Mouse (Mus musculus) forebrain, postnatal 0 days (tissue): ENCODE measurements at regions not wholly inside any gene's neighbourhood (a gene's known extent, or its start where the extent isn't known, plus 50 kb on each side); places are given as distances from the start of the nearest gene placed in this dataset.

Source experiments
- ATAC-seq: fragments of 200-750 bp; cut with Nextera tagmentation; 2 replicates; pipeline ENCODE4 v1.8.0; 2017; ENCODE audit warnings: mild to moderate bottlenecking, moderate library complexity
- DNase-seq: peaks from one replicate; pipeline ENCODE4 v3.0.0-alpha.2; 2015
- H3K27ac ChIP-seq: fragments of 300-500 bp; sonication (generic); 2 replicates; pipeline ENCODE4 v1.5.1; 2014; ENCODE audit warnings: low read depth, mild to moderate bottlenecking, antibody characterized with exemption, low read length, moderate library complexity, mixed read lengths
- H3K27me3 ChIP-seq: fragments of 300-500 bp; sonication (generic); 2 replicates; pipeline ENCODE4 v1.6.1; 2014; ENCODE audit warnings: mild to moderate bottlenecking, low read length, mixed read lengths; ENCODE audit not compliant: insufficient read depth
- H3K36me3 ChIP-seq: fragments of 300-500 bp; sonication (generic); 2 replicates; pipeline ENCODE4 v1.6.1; 2014; ENCODE audit warnings: mild to moderate bottlenecking, moderate library complexity; ENCODE audit not compliant: insufficient read depth
- H3K4me1 ChIP-seq: fragments of 300-500 bp; sonication (generic); 2 replicates; pipeline ENCODE4 v1.6.1; 2014; ENCODE audit warnings: antibody characterized with exemption; ENCODE audit not compliant: insufficient read depth
- H3K4me2 ChIP-seq: fragments of 300-500 bp; sonication (generic); 2 replicates; pipeline ENCODE4 v1.6.1; 2014; ENCODE audit warnings: low read depth, mild to moderate bottlenecking, moderate library complexity
- H3K4me3 ChIP-seq: fragments of 300-500 bp; sonication (generic); 2 replicates; pipeline ENCODE4 v1.5.1; 2014; ENCODE audit warnings: low read depth, low read length, mixed read lengths
- H3K9ac ChIP-seq: fragments of 300-500 bp; sonication (generic); 2 replicates; pipeline ENCODE4 v1.6.1; 2014; ENCODE audit warnings: mild to moderate bottlenecking
- H3K9me3 ChIP-seq: fragments of 300-500 bp; sonication (generic); 2 replicates; pipeline ENCODE4 v1.6.1; 2016; ENCODE audit warnings: low read length
- CTCF ChIP-seq: sonication (generic); IDR thresholded peaks from 2 replicates; pipeline ENCODE4 v1.5.1; 2016; ENCODE audit warnings: antibody characterized with exemption, control low read depth, low read depth
- WGBS: fragments of 180-500 bp; shearing (Covaris S2); extraction: QIAGEN DNeasy Blood & Tissue Kit; methylation state at CpG from one replicate; pipeline ENCODE4 v1.1.7; 2014; 5-methylcytosine and 5-hydroxymethylcytosine counted together

GRCm38 (mm10) chr2:75481863-75482262 lies 177.2 kb upstream of the Hnrnpa3 start:
- H3K4me1 ChIP-seq = no peaks in the 10 kb centered on the region
- no peaks in the 10 kb centered on the region for H3K36me3 ChIP-seq
- no peak overlapping the region for H3K9ac ChIP-seq
- no peak for TF ChIP-seq CTCF
- H3K9me3 ChIP-seq = no peaks in the 10 kb centered on the region
- H3K27me3 ChIP-seq = no peaks in the 10 kb centered on the region
- peak; percentile 56; the same call in 1 of the 2 replicates for ATAC-seq
- H3K4me3 ChIP-seq = no peak overlapping the region
- no peak for DNase-seq
- H3K27ac ChIP-seq = no peak overlapping the region
- no peak overlapping the region for H3K4me2 ChIP-seq
- 40% methylated on average over 8 of the region's 8 CpGs for WGBS

GRCm38 (mm10) chr2:75482484-75482883 lies 176.6 kb upstream of the Hnrnpa3 start:
- Histone ChIP-seq H3K4me1 (no peaks in the 10 kb centered on the region), H3K4me3 (no peak overlapping the region), H3K9me3 (no peaks in the 10 kb centered on the region), H3K27me3 (no peaks in the 10 kb centered on the region), H3K9ac (no peak overlapping the region), H3K36me3 (no peaks in the 10 kb centered on the region), H3K4me2 (no peak overlapping the region), H3K27ac (no peak overlapping the region)
- no peak for TF ChIP-seq CTCF
- no peak for ATAC-seq
- 76% methylated on average over 2 of the region's 2 CpGs for WGBS
- no peak for DNase-seq

GRCm38 (mm10) chr2:75484951-75485350 lies 174.1 kb upstream of the Hnrnpa3 start:
- Histone ChIP-seq H3K4me2 (no peak overlapping the region), H3K27ac (no peak overlapping the region)
- no peak for TF ChIP-seq CTCF

GRCm38 (mm10) chr2:75491150-75491549 lies 167.9 kb upstream of the Hnrnpa3 start:
- no peaks in the 10 kb centered on the region for H3K36me3 ChIP-seq
- H3K4me3 ChIP-seq = no peak overlapping the region
- H3K27ac ChIP-seq = no peak overlapping the region
- no peak overlapping the region for H3K4me2 ChIP-seq
- ATAC-seq = no peak
- no peaks in the 10 kb centered on the region for H3K4me1 ChIP-seq
- no peaks in the 10 kb centered on the region for H3K27me3 ChIP-seq
- DNase-seq = no peak
- H3K9ac ChIP-seq = no peak overlapping the region
- TF ChIP-seq CTCF = no peak
- WGBS = 95% methylated on average over 1 of the region's 1 CpGs
- no peaks in the 10 kb centered on the region for H3K9me3 ChIP-seq

More at GRCm38 (mm10) chr2:75484951-75485350, 174.1 kb upstream of the Hnrnpa3 start:
- Histone ChIP-seq H3K9ac (no peak overlapping the region), H3K27me3 (no peaks in the 10 kb centered on the region), H3K36me3 (no peaks in the 10 kb centered on the region), H3K4me1 (no peaks in the 10 kb centered on the region), H3K9me3 (no peaks in the 10 kb centered on the region), H3K4me3 (no peak overlapping the region)
- no peak for DNase-seq
- WGBS = 23% methylated on average over 10 of the region's 10 CpGs
- ATAC-seq = no peak

- H3K9me3 ChIP-seq = no peaks in the 10 kb centered on the region
- WGBS = 28% methylated on average over 3 of the region's 3 CpGs
- TF ChIP-seq CTCF = no peak
- ATAC-seq = no peak
- DNase-seq = no peak
- no peaks in the 10 kb centered on the region for H3K4me1 ChIP-seq
- H3K4me2 ChIP-seq = no peak overlapping the region
- no peak overlapping the region for H3K4me3 ChIP-seq
- no peaks in the 10 kb centered on the region for H3K27me3 ChIP-seq
- H3K9ac ChIP-seq = no peak overlapping the region
- H3K27ac ChIP-seq = no peak overlapping the region
- no peaks in the 10 kb centered on the region for H3K36me3 ChIP-seq
These were observed 167.1 kb upstream of the Hnrnpa3 start for GRCm38 (mm10) chr2:75491789-75492500.

GRCm38 (mm10) chr2:75492501-75492898 lies 166.6 kb upstream of the Hnrnpa3 start:
- Histone ChIP-seq H3K27ac (no peak overlapping the region), H3K27me3 (no peaks in the 10 kb centered on the region), H3K9ac (no peak overlapping the region), H3K36me3 (no peaks in the 10 kb centered on the region), H3K4me2 (no peak overlapping the region), H3K9me3 (no peaks in the 10 kb centered on the region), H3K4me1 (no peaks in the 10 kb centered on the region), H3K4me3 (no peak overlapping the region)
- no peak for DNase-seq
- ATAC-seq = no peak
- no peak for TF ChIP-seq CTCF
- 71% methylated on average over 4 of the region's 4 CpGs for WGBS

GRCm38 (mm10) chr2:75496606-75497240 lies 162.3 kb upstream of the Hnrnpa3 start:
- Histone ChIP-seq H3K36me3 (no peaks in the 10 kb centered on the region), H3K4me3 (no peak overlapping the region), H3K4me1 (no peaks in the 10 kb centered on the region), H3K27ac (no peak overlapping the region), H3K9me3 (no peaks in the 10 kb centered on the region), H3K9ac (no peak overlapping the region), H3K4me2 (no peak overlapping the region), H3K27me3 (no peaks in the 10 kb centered on the region)
- no peak for DNase-seq
- WGBS = 67% methylated on average over 5 of the region's 5 CpGs
- ATAC-seq = no peak
- no peak for TF ChIP-seq CTCF
